Mouse (Mus musculus) heart, adult 10 weeks (tissue): ENCODE data around the gene Olfr597. TPM values are rescaled to one million over a fixed set of nuclear protein-coding genes. Genes with fewer than 3 reads are reported as not detected.

ENCODE experiments used
- polyA plus RNA-seq: library from polyadenylated mRNA; stranded (reverse); fragments of 350-450 nt; fragmentation: Illumina TruSeq; extraction: RNeasy Lipid Tissue Mini Kit (QIAGEN cat#74804); gene quantifications from one replicate; pipeline ENCODE4 v1.2.3, GENCODE M21; 2014; ENCODE audit warnings: low read depth, low replicate concordance

Gene Olfr597
- polyA plus RNA-seq: not detected

GRCm38 (mm10) chr7:103316015-103316414, at the start of gene Olfr597:
Gene Olfr597 (plus strand): TSS chr7:103316315.

GRCm38 (mm10) chr7:103305348-103305747, 10.8 kb upstream of the Olfr597 start, which contains the start of gene Olfr596:
Gene Olfr596 (plus strand): TSS chr7:103305648.

GRCm38 (mm10) chr7:103323268-103323667, 7.2 kb downstream of the Olfr597 start, which contains the start of gene Olfr598:
Gene Olfr598 (plus strand): TSS chr7:103323568.

GRCm38 (mm10) chr7:103335617-103336016, 19.5 kb downstream of the Olfr597 start, which contains the start of gene Olfr599:
Gene Olfr599 (plus strand): TSS chr7:103335917.

GRCm38 (mm10) chr7:103349569-103349968, 33.5 kb downstream of the Olfr597 start, which contains the start of gene Olfr600:
Gene Olfr600 (minus strand): TSS chr7:103349669.

GRCm38 (mm10) chr7:103362555-103362954, 46.4 kb downstream of the Olfr597 start, which contains the start of gene Olfr601:
Gene Olfr601 (minus strand): TSS chr7:103362655.

Other genes starting within 250 kb of the Olfr597 start
- not detected for gene Olfr584, start 234.4 kb upstream of the Olfr597 start, polyA plus RNA-seq
- not detected for gene Olfr585, start 218.6 kb upstream of the Olfr597 start, polyA plus RNA-seq
- not detected for gene Olfr586, start 190.7 kb upstream of the Olfr597 start, polyA plus RNA-seq
- gene Olfr588-ps1, start 175.4 kb upstream of the Olfr597 start, polyA plus RNA-seq: not detected
- not detected for gene Olfr589, start 160.0 kb upstream of the Olfr597 start, polyA plus RNA-seq
- gene Olfr591, start 138.0 kb upstream of the Olfr597 start, polyA plus RNA-seq: not detected
- not detected for gene Olfr592, start 131.5 kb upstream of the Olfr597 start, polyA plus RNA-seq
- gene Olfr593, start 104.5 kb upstream of the Olfr597 start, polyA plus RNA-seq: not detected
- gene Olfr594, start 99.3 kb upstream of the Olfr597 start, polyA plus RNA-seq: not detected
- not detected for gene Usp17ld, start 63.8 kb upstream of the Olfr597 start, polyA plus RNA-seq
- not detected for gene Olfr596, start 10.7 kb upstream of the Olfr597 start, polyA plus RNA-seq
- gene Olfr598, start 7.3 kb downstream of the Olfr597 start, polyA plus RNA-seq: not detected
- gene Olfr599, start 19.6 kb downstream of the Olfr597 start, polyA plus RNA-seq: not detected
- gene Olfr600, start 33.4 kb downstream of the Olfr597 start, polyA plus RNA-seq: not detected
- not detected for gene Olfr601, start 46.3 kb downstream of the Olfr597 start, polyA plus RNA-seq
- not detected for gene Olfr603, start 69.9 kb downstream of the Olfr597 start, polyA plus RNA-seq
- gene Usp17lc, start 98.8 kb downstream of the Olfr597 start, polyA plus RNA-seq: not detected
- not detected for gene Olfr605, start 129.1 kb downstream of the Olfr597 start, polyA plus RNA-seq
- gene Olfr606, start 132.7 kb downstream of the Olfr597 start, polyA plus RNA-seq: not detected
- not detected for gene Olfr607, start 147.8 kb downstream of the Olfr597 start, polyA plus RNA-seq
- not detected for gene Olfr608, start 153.6 kb downstream of the Olfr597 start, polyA plus RNA-seq
- not detected for gene Olfr609, start 181.7 kb downstream of the Olfr597 start, polyA plus RNA-seq
- not detected for gene Olfr610, start 195.8 kb downstream of the Olfr597 start, polyA plus RNA-seq
- gene Olfr611, start 204.5 kb downstream of the Olfr597 start, polyA plus RNA-seq: not detected
- not detected for gene Olfr612, start 226.4 kb downstream of the Olfr597 start, polyA plus RNA-seq
- not detected for gene Olfr613, start 231.8 kb downstream of the Olfr597 start, polyA plus RNA-seq
- not detected for gene Olfr615, start 239.8 kb downstream of the Olfr597 start, polyA plus RNA-seq